Mouse (Mus musculus): ENCODE measurements around the gene Cyb561d2. TPM values are rescaled to one million over a fixed set of nuclear protein-coding genes. Genes with fewer than 3 reads are reported as not detected.
"Not testable (repeated sequence)": the region's sequence is repeated elsewhere in the genome, so short reads cannot be mapped to it uniquely, and the experiment has no call there.

The Cyb561d2 gene
- polyA plus RNA-seq, 1 experiment from 2014 or later = 23.2 TPM

DNA sequence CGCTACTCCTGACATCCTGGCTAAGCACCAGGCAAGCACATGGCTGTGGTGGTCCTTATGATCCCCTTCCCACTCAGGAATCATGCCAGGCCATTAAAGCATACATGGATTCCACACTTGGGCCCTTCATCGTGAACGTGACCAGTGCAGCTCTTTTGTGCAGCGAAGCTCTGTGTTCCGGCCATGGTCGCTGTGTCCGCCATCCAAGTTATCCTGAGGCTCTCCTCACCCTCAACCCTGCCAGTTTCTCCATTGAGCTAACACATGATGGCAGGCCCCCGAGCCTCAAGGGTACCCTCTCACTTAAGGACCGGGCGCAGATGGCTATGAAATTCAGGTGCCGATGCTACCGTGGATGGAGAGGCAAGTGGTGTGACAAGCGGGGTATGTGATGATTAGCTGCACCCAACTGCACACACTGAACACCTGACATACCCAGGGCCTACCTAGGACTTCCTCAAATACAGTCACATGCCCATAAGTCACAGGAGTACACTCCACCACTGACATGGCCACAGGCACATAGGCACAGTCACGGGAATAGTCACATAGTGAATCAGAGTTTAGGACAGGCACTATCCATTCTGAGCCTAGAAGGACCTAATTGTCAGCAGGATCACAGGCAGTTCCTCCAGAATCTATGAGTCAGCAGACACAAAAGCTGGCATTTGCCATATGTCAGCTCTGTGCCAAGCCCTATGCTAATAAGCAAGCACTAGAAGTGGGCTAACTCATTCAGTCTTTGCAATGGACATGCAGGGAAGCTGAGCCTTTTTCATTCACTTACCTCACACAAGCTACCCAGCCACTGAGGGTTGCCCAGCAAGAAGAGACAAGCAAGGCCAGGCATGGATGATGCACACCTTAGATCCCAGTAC lies 37.3 kb upstream of the Cyb561d2 start:
- 0 out of 2 replicates have a peak overlapping the region, but pooled peaks have one; percentile 13 for H3K9ac ChIP-seq
- WGBS = 93% methylated on average over 14 of the region's 14 CpGs
- ATAC-seq = no peak
- H3K27me3 ChIP-seq = no peaks in the 10 kb centered on the region
- peaks cover 37% of the 10 kb centered on the region for H3K4me1 ChIP-seq
- no peaks in the 10 kb centered on the region for H3K9me3 ChIP-seq (replicated peaks)
- peaks cover 24% of the 10 kb centered on the region for H3K36me3 ChIP-seq (ENCODE audit: poor library complexity, severe bottlenecking)
- peak overlapping the region; percentile 82; the same call in 1 of the 2 replicates for H3K4me2 ChIP-seq
- peak overlapping the region; percentile 83; the same call in 1 of the 2 replicates for H3K27ac ChIP-seq
- H3K4me3 ChIP-seq = no peak overlapping the region

DNA sequence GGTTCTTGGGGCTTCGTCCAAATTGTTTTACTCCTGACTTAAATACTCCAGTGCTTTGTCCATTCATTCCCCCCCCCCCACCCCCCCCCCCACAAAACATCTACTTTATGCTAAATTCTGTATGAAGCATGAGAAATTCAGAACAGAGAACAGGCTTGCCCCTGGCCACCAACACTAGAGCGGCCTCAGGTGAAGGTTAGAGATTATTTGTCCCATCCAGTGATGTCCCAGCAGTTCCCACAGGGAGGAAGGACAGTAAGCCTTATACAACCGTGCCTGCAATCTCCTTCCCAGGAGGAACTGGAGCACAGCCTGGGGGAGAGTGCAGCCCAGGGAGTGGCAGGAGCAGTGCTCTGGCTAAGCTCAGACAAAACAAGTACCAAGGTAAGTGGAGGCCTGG lies 36.6 kb upstream of the Cyb561d2 start, which contains the start of gene Naa80:
Naa80 (plus strand) TSS at position 301 of the 400 bp plus-strand sequence.
- Histone ChIP-seq H3K4me1 (peaks cover 37% of the 10 kb centered on the region), H3K27me3 (no peaks in the 10 kb centered on the region), H3K4me2 (peak within 1 kb of the TSS; percentile 82; the same call in 1 of the 2 replicates), H3K27ac (peak within 1 kb of the TSS; percentile 83; the same call in 1 of the 2 replicates), H3K9ac (0 out of 2 replicates have a peak within 1 kb of the TSS, but pooled peaks have one; percentile 55), H3K9me3 (replicated peaks) (no peaks in the 10 kb centered on the region), H3K4me3 (no peak within 1 kb of the TSS), H3K36me3 (ENCODE audit: poor library complexity, severe bottlenecking) (peaks cover 23% of the 10 kb centered on the region)
- WGBS = 73% methylated on average over 3 of the region's 3 CpGs
- no peak for ATAC-seq

DNA sequence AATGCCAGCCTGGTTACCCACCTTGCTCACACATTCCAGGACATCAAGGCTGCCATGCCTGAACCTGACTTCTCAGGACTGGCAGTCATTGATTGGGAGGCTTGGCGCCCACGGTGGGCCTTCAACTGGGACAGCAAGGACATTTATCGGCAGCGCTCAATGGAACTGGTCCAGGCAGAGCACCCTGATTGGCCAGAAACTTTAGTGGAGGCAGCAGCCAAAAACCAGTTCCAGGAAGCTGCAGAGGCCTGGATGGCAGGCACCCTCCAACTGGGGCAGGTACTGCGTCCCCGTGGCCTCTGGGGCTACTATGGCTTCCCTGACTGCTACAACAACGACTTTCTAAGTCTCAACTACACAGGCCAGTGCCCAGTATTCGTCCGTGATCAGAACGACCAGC lies 35.9 kb upstream of the Cyb561d2 start:
- ATAC-seq = no peak
- H3K27me3 ChIP-seq = no peaks in the 10 kb centered on the region
- no peaks in the 10 kb centered on the region for H3K9me3 ChIP-seq (replicated peaks)
- 95% methylated on average over 10 of the region's 10 CpGs for whole genome bisulfite sequencing
- peaks cover 23% of the 10 kb centered on the region for H3K36me3 ChIP-seq (ENCODE audit: poor library complexity, severe bottlenecking)
- peaks cover 37% of the 10 kb centered on the region for H3K4me1 ChIP-seq
- no peak overlapping the region for H3K4me3 ChIP-seq
- H3K27ac ChIP-seq = no peak overlapping the region
- H3K4me2 ChIP-seq = no peak overlapping the region; the same call in 1 of the 2 replicates
- H3K9ac ChIP-seq = 0 out of 2 replicates have a peak overlapping the region, but pooled peaks have one; percentile 55

DNA sequence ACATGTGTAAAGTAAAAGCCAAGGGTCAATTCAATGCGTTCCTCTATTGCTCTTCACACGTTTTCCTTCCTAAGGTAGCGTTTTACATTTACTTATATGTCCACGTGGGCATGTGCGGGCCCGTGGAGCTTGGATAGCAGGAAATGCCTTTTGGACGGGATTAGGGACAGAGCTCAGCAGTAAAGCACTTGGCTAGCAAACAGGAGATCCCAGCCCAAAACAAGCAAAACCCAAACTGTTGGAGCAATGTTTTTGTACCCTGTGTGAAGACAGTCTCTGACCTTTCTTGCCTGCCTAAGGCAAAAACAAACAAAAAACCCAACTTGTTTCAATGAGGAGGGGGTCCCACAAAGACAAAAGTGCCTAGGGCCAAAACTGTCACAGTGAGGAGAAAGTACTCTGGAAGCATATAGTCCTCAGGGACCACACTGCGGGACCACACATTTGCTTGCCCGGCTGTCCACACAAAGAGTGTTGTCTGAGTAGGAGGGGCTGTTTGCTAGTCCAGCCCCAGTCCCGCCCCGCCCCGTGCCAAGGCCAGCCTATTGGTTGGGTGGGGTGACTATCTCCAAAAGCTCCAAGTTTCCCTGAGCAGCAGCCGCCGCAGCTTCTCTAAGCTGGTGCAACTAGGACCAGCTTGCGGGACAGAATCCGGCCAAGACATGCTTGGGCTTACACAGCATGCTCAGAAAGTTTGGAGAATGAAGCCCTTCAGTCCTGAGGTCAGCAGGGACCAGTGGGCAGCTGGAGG lies 34.5 kb upstream of the Cyb561d2 start, which contains the start of gene Hyal1:
Hyal1 (plus strand) TSS at position 571 of the 751 bp plus-strand sequence.
- Histone ChIP-seq H3K27ac (peak within 1 kb of the TSS; percentile 41), H3K4me2 (peak within 1 kb of the TSS; percentile 55), H3K27me3 (no peaks in the 10 kb centered on the region), H3K9me3 (replicated peaks) (no peaks in the 10 kb centered on the region), H3K4me3 (peak within 1 kb of the TSS; percentile 27), H3K9ac (peak within 1 kb of the TSS; percentile 55), H3K36me3 (ENCODE audit: poor library complexity, severe bottlenecking) (peaks cover 34% of the 10 kb centered on the region), H3K4me1 (peaks cover 45% of the 10 kb centered on the region)
- ATAC-seq = peak; percentile 54
- WGBS = 28% methylated on average over 16 of the region's 16 CpGs

DNA sequence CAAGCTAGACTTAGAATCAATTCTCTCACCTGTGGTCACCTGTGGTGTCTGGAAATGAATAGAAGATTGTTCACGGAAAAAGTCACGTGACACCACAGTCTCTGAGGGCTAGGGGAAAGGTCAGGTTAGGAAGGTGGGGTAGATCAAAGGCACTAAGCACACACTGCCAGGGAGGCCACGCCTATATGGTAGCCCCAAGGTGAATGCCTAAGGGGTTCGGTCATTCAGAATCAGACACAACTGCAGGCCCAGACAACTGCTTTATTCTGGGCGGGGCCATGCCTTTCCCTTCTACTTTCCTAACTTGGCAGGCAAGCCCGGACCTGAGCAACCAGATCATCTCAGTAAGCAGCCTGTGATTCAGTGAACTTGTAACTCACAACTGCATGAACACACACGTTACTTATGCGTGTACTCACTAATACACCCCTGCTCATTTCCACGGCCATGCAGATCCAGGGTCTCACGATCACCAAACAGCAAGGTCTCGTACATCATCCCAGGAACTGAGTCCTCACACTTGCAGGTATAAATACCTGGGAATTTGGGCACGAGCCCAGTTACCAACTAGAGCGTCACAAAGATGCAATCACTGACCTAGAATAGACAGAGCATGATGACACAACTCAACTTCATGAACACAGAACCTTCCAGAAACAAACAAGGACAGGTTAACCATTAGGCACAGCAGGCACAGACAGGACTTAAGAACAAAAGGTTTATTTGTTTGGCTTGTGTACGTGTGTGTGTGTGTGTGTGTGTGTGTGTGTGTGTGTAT lies 33.8 kb upstream of the Cyb561d2 start:
- Histone ChIP-seq H3K27ac (peak overlapping the region; percentile 41), H3K4me2 (no peak overlapping the region), H3K27me3 (no peaks in the 10 kb centered on the region), H3K4me1 (peaks cover 45% of the 10 kb centered on the region), H3K36me3 (ENCODE audit: poor library complexity, severe bottlenecking) (peaks cover 41% of the 10 kb centered on the region), H3K4me3 (no peak overlapping the region), H3K9me3 (replicated peaks) (no peaks in the 10 kb centered on the region), H3K9ac (no peak overlapping the region)
- 87% methylated on average over 14 of the region's 14 CpGs for WGBS
- no peak for ATAC-seq

DNA sequence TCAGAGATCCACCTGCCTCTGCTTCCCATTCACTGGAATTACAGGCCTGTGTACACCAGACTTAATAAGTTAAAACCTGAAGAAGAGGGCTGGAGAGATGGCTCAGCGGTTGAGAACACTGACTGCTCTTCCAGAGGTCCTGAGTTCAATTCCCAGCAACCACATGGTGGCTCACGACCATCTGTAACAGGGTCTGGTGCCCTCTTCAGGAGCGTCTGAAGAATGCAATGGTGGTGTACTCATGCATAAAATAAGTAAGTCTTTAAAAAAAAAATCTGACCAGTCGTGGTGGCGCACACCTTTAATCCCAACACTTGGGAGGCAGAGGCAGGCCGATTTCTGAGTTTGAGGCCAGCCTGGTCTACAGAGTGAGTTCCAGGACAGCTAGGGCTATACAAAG lies 31.8 kb upstream of the Cyb561d2 start:
- H3K4me3 ChIP-seq; H3K27me3 ChIP-seq; ATAC-seq; H3K4me2 ChIP-seq; H3K9ac ChIP-seq; H3K27ac ChIP-seq; H3K9me3 ChIP-seq (replicated peaks): not testable (repeated sequence)
- Histone ChIP-seq H3K4me1 (peaks cover 45% of the 10 kb centered on the region), H3K36me3 (ENCODE audit: poor library complexity, severe bottlenecking) (peaks cover 48% of the 10 kb centered on the region)
- WGBS = 85% methylated on average over 6 of the region's 6 CpGs

DNA sequence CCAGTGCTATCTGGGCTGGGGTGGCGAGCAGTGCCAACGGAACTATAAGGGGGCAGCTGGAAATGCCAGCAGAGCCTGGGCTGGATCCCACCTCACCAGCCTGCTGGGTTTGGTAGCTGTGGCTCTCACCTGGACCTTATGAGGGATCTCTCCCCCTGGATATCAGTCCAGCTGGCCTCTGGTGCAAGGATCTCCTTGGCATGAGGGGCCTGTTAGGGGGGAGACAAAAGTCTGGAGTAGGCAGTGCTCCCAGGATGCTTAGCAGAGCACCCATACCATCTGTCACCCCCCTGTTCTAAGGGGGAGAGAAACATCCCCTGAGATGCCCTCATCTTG lies 30.3 kb upstream of the Cyb561d2 start:
- peaks cover 55% of the 10 kb centered on the region for H3K4me1 ChIP-seq
- H3K4me3 ChIP-seq = no peak overlapping the region
- no peak for ATAC-seq

DNA sequence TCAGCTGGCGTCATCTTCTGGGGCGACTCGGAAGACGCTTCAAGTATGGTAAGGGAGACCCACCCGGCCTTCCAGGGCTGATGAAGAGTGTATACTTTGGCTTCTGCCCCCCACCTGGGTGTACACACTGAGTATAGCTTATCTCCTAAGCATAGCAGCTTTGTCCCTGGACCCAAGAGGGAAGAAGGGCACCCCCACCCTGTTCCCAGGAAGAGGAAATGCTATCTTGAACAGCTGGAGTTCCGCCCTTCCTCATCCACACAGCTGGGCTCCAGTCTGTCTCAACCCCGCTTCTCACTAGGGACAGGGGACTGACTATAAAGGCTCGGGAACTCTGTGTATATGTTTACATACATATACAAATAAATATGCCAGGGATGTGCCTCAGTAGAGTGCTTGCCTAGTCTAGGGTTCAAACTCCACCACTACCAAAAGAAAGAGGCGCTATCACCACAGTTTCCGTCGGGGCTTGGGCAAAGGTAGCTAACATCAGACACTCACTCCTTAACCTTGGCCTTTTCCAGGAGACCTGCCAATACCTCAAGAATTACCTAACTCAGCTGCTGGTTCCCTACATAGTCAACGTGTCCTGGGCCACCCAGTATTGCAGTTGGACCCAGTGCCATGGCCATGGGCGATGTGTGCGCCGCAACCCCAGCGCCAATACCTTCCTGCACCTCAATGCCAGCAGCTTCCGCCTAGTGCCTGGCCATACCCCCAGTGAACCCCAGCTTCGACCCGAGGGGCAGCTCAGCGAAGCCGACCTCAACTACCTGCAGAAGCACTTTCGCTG lies 29.7 kb upstream of the Cyb561d2 start:
- H3K9ac ChIP-seq = no peak overlapping the region

More for the DNA sequence above, 30.3 kb upstream of the Cyb561d2 start:
- no peaks in the 10 kb centered on the region for H3K9me3 ChIP-seq (replicated peaks)
- H3K9ac ChIP-seq = 0 out of 2 replicates have a peak overlapping the region, but pooled peaks have one; percentile 23
- H3K4me2 ChIP-seq = no peak overlapping the region
- 94% methylated on average over 2 of the region's 2 CpGs for WGBS
- H3K36me3 ChIP-seq (ENCODE audit: poor library complexity, severe bottlenecking) = peaks cover 48% of the 10 kb centered on the region
- H3K27ac ChIP-seq = no peak overlapping the region
- no peaks in the 10 kb centered on the region for H3K27me3 ChIP-seq

DNA sequence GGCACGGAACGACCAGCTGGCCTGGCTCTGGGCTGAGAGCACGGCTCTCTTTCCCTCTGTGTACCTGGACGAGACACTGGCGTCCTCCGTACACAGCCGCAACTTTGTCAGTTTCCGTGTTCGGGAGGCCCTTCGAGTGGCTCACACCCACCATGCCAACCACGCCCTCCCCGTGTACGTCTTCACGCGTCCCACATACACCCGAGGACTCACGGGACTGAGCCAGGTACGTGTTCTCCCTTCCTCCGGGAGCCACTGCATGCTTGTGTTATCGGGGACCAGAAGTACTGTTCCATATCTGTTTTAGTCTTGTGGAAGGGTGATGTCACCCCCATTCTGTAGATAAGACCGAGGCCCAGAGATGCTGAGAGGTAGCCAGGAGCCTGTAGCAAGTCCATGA lies 28.9 kb upstream of the Cyb561d2 start:
- H3K36me3 ChIP-seq (ENCODE audit: poor library complexity, severe bottlenecking) = peaks cover 55% of the 10 kb centered on the region
- peak overlapping the region; percentile 89 for H3K9ac ChIP-seq
- WGBS = 94% methylated on average over 21 of the region's 21 CpGs

More for the DNA sequence above, 29.7 kb upstream of the Cyb561d2 start:
- H3K36me3 ChIP-seq (ENCODE audit: poor library complexity, severe bottlenecking) = peaks cover 48% of the 10 kb centered on the region
- H3K9me3 ChIP-seq (replicated peaks) = no peaks in the 10 kb centered on the region
- H3K27me3 ChIP-seq = no peaks in the 10 kb centered on the region
- H3K4me2 ChIP-seq = peak overlapping the region; percentile 95
- peak overlapping the region; percentile 79; the same call in 1 of the 2 replicates for H3K4me3 ChIP-seq
- H3K27ac ChIP-seq = no peak overlapping the region
- 94% methylated on average over 22 of the region's 22 CpGs for WGBS
- ATAC-seq = no peak
- H3K4me1 ChIP-seq = peaks cover 55% of the 10 kb centered on the region

DNA sequence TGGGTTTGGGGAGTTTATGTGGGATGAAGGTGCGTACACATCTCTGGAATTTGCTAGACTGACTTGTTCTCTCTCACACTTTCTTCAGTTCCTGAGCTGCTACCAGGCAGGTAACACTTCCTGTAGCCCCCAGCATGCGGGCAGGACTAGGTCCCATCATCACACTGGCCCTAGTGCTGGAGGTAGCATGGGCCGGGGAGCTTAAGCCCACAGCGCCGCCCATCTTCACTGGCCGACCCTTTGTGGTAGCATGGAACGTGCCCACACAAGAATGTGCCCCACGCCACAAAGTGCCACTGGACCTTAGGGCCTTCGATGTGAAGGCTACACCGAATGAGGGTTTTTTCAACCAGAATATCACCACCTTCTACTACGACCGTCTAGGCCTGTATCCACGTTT lies 28.0 kb upstream of the Cyb561d2 start:
- Histone ChIP-seq H3K36me3 (ENCODE audit: poor library complexity, severe bottlenecking) (peaks cover 60% of the 10 kb centered on the region), H3K4me2 (peak overlapping the region; percentile 95), H3K9me3 (replicated peaks) (no peaks in the 10 kb centered on the region), H3K27me3 (no peaks in the 10 kb centered on the region), H3K27ac (peak overlapping the region; percentile 87), H3K4me1 (peaks cover 55% of the 10 kb centered on the region), H3K9ac (peak overlapping the region; percentile 89), H3K4me3 (peak overlapping the region; percentile 79)
- ATAC-seq = no peak
- 46% methylated on average over 13 of the region's 13 CpGs for WGBS

More for the DNA sequence above, 28.9 kb upstream of the Cyb561d2 start:
- no peak overlapping the region for H3K27ac ChIP-seq
- peaks cover 53% of the 10 kb centered on the region for H3K4me1 ChIP-seq
- ATAC-seq = no peak
- H3K27me3 ChIP-seq = no peaks in the 10 kb centered on the region
- peak overlapping the region; percentile 95 for H3K4me2 ChIP-seq
- H3K9me3 ChIP-seq (replicated peaks) = no peaks in the 10 kb centered on the region
- H3K4me3 ChIP-seq = peak overlapping the region; percentile 79

DNA sequence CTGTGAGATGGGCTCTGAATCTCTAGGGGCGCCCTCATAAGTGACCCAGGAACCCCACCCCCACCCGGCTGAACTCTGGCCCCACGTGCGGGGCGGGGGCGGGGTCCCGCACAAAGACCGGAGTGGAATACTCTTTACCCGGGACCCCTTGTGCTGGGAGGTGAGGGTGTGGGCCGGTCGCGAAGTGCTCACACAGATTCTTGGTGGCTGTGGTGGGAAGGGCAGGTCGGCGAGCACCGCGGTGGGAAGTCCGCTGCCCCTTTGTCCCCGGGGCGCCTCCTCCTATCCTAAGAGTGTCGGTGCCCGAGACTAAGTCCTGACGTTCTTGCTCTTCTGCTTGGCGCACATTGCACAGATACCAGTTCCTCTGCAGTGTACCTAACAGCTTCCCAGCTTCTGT lies 27.3 kb upstream of the Cyb561d2 start:
- peak; percentile 28 for ATAC-seq
- peaks cover 59% of the 10 kb centered on the region for H3K36me3 ChIP-seq (ENCODE audit: poor library complexity, severe bottlenecking)
- H3K4me2 ChIP-seq = peak overlapping the region; percentile 95
- peak overlapping the region; percentile 87 for H3K27ac ChIP-seq
- WGBS = under 1% methylated on average over 23 of the region's 23 CpGs
- peaks cover 57% of the 10 kb centered on the region for H3K4me1 ChIP-seq
- H3K9ac ChIP-seq = peak overlapping the region; percentile 89
- H3K27me3 ChIP-seq = no peaks in the 10 kb centered on the region
- H3K4me3 ChIP-seq = peak overlapping the region; percentile 79
- no peaks in the 10 kb centered on the region for H3K9me3 ChIP-seq (replicated peaks)

All from forebrain, embryonic 13.5 days (tissue).